Mouse (Mus musculus) monocyte, adult 59 days (primary cell): ENCODE results near the gene Mobp. TPM values are rescaled to one million over a fixed set of nuclear protein-coding genes. Genes with fewer than 3 reads are reported as not detected.

Source experiments
- total RNA-seq, 2 experiments: library from RNA; stranded (reverse); gene quantifications; one replicate each; pipeline ENCODE4 v1.2.4; 2023

The Mobp gene
- not detected for total RNA-seq

DNA sequence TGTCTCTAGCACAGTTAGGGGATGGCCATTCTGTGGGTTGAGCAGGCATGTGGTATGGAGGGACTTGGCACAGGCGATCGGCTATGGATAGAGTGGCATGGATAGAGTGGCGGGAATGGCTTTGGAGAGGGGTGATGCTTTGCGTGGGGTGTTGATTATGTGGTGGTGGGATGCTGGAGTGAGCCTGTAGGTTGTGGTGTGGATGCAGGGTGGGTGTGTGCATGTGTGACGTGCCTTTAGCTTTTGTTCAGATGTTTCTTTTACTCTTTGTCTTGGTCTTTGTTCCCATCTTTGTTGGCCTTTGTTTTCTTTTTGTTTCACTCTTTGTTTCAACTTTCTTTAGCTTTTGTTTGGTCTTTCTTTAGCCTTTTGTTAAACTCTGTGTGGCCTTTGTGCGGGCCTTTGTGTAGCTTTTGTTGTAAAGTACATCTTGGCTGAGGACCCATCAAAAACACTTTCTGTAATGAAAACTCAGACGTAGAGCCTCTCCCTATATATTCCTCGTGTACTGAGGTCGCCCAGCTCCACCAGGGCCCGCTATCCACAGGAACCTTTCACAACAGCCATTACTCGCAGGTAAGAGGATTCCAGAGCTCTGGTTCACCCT, at the start of gene Mobp:
Mobp (plus strand) TSS at position 486 of the 607 bp plus-strand sequence.

GRCm38 (mm10) chr9:120110211-120111018, 39.1 kb upstream of the Mobp start, which contains the start of gene Slc25a38:
Gene Slc25a38, plus strand, starts transcription at chr9:120110374.

GRCm38 (mm10) chr9:120127538-120128251, 21.8 kb upstream of the Mobp start, which contains the start of gene Rpsa:
Gene Rpsa, plus strand, starts transcription at chr9:120127689.

Other genes starting within 250 kb of the Mobp start
- gene Gorasp1, start 212.1 kb upstream of the Mobp start, total RNA-seq: 10 to 100 TPM in 1 of 2 experiments, 1 to 10 TPM in 1; 6.8 to 10.9 TPM
- gene Ttc21a, start 212.1 kb upstream of the Mobp start, total RNA-seq: under 1 TPM in 1 of 2 experiments, not detected in 1; 0.15 TPM
- gene Csrnp1, start 165.0 kb upstream of the Mobp start, total RNA-seq: 100 to 1,000 TPM; 118 to 123 TPM
- gene Xirp1, start 126.1 kb upstream of the Mobp start, total RNA-seq: 1 to 10 TPM in 1 of 2 experiments, under 1 TPM in 1; 0.63 to 2.8 TPM
- 100 to 1,000 TPM; 261 to 284 TPM for gene Cx3cr1, start 79.8 kb upstream of the Mobp start, total RNA-seq
- not detected for gene Ccr8, start 57.6 kb upstream of the Mobp start, total RNA-seq
- gene Slc25a38, start 39.3 kb upstream of the Mobp start, total RNA-seq: 10 to 100 TPM; 44.8 to 50.3 TPM
- gene Rpsa, start 22.0 kb upstream of the Mobp start, total RNA-seq: 1,000 to 10,000 TPM; 1,179 to 1,199 TPM
- gene Myrip, start 151.8 kb downstream of the Mobp start, total RNA-seq: not detected